Mouse (Mus musculus): ENCODE results near the gene Rgl3. TPM values are rescaled to one million over a fixed set of nuclear protein-coding genes. Genes with fewer than 3 reads are reported as not detected.

The Rgl3 gene
- polyA plus RNA-seq, 1 experiment = 1.2 TPM

DNA sequence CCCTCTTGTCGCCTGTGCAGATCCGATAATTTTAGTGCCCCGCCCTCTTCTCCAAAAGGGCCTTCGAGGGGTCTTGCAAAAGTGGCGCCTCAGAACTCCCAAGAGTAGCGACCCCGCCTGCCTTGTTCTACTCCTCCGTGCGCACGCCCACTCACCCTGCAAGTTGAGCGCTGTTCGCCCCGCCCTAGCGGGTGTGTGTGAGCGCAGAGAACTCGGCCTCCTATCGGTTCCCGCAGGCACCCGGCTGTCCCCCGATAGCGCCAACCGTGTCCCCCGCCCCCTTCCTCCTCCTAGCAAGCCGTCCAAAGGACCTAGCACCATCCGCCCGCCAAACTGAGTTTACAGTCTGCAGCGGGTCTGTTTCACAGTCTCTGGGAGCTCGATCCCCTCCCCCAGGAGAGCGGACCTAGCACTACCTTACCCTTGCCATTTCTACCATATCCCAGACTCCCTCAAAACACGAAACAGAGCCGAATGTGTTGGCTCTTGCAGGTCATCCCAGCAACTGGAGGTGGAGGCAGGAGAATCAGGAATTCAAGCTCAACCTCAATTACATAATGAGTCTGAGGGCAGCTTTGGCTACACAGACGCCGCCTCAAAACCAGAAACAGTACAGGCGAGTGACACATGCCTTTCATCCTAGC lies 26.7 kb downstream of the Rgl3 start:
- Histone ChIP-seq H3K27ac (ENCODE audit: insufficient read depth, low read length) (no peak overlapping the region), H3K4me3 (ENCODE audit: insufficient read depth, low read length) (peak overlapping the region; percentile 17; the same call in 1 of the 2 replicates), H3K4me1 (ENCODE audit: control insufficient read depth, insufficient read depth, low read length) (no peaks in the 10 kb centered on the region)
- TF ChIP-seq POLR2A (IDR thresholded peaks at IDR 0.05; ENCODE audit: low read depth, low read length) (no peak), CTCF (IDR thresholded peaks at IDR 0.05; ENCODE audit: borderline replicate concordance, insufficient read depth, low read length) (no peak)

DNA sequence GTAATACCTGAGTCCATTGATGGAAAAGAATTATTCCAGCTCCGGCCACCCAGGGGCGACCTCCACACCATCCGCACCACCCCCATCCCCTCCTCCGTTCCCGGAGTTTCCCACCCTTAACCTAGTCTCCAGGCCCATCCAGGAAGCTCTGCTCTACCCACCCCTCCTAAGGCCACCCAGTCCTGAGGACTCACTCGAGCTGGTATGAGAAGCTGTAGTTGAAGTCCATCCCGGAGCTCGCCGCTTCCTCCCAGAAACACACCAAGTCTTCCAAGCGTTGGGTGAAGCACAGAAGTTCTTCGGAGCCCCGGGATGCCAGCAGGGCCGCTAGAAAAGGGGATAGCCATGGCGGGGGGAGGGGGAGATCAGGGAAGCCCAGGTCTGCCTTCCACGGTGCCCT lies 27.2 kb downstream of the Rgl3 start:
- no peak for TF ChIP-seq POLR2A (IDR thresholded peaks at IDR 0.05; ENCODE audit: low read depth, low read length)
- no peak for TF ChIP-seq CTCF (IDR thresholded peaks at IDR 0.05; ENCODE audit: borderline replicate concordance, insufficient read depth, low read length)
- H3K4me3 ChIP-seq (ENCODE audit: insufficient read depth, low read length) = peak overlapping the region; percentile 17; the same call in 1 of the 2 replicates
- no peaks in the 10 kb centered on the region for H3K4me1 ChIP-seq (ENCODE audit: control insufficient read depth, insufficient read depth, low read length)
- no peak overlapping the region for H3K27ac ChIP-seq (ENCODE audit: insufficient read depth, low read length)

DNA sequence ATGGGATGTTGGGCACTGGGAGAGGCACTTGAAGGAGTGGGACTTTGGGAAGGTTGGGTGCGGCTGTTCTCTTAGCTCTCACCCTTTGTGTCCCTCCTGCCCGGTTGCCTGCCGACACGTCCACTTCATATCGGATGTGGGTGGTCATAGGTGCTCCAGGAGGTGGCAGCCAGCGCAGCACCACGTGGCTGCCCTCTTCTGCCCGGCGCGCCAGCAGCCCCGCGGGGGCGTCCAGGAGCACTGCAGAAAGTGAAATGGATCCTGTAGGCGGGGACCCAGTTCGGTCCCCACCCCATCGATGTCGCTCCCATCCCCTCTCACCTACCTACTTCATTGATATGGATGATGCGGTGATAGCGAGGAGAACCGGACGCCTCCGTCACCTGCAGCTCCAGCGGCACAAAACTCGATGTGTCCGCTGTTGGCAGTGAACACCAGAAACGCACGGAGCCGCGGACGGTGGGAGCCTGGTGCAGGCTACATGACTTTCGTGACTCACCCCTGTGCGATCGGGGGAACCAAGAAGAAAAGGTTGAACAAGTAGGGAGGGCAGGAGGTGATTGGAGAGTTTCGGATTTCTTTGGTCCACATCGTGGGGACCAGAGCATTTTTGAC lies 27.8 kb downstream of the Rgl3 start:
- H3K4me3 ChIP-seq (ENCODE audit: insufficient read depth, low read length) = peak overlapping the region; percentile 17; the same call in 1 of the 2 replicates

DNA sequence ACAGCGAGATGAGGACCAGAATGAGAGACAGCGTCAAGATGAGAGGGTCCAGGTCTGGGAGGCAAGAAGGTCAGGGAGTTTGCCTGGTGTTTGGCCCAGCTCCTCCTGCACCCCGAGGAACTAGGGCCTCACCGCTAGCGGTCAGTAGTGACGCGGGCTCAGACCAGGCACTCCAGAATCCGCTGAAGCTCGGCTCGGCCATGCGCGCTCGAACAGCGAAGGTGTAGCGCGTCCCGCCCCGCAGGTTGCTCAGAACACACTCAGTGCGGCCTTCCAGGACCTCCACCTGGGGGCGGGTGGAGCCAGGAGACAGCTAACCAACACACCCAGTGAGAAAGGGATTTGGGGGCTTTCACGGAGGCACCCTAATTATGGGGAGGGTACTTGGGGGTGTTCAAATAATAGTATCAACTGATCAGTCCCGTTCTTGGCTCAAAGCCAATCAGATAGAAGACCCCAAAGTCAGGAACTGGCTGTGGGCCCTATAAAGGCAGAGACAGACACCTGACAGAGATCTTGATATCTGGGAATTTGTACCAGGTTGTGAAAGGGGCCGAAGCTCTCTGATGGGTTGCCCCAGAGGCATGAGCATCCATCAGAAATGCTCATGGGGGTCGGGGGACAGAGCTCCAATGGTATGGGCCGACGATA lies 28.6 kb downstream of the Rgl3 start:
- no peaks in the 10 kb centered on the region for H3K4me1 ChIP-seq (ENCODE audit: control insufficient read depth, insufficient read depth, low read length)
- no peak overlapping the region for H3K27ac ChIP-seq (ENCODE audit: insufficient read depth, low read length)
- no peak overlapping the region for H3K4me3 ChIP-seq (ENCODE audit: insufficient read depth, low read length)
- TF ChIP-seq POLR2A (IDR thresholded peaks at IDR 0.05; ENCODE audit: low read depth, low read length) = no peak
- peak; percentile 28; the same call in 1 of the 2 replicates for TF ChIP-seq CTCF (IDR thresholded peaks at IDR 0.05; ENCODE audit: borderline replicate concordance, insufficient read depth, low read length)

More for the DNA sequence above, 27.8 kb downstream of the Rgl3 start:
- no peaks in the 10 kb centered on the region for H3K4me1 ChIP-seq (ENCODE audit: control insufficient read depth, insufficient read depth, low read length)
- no peak overlapping the region for H3K27ac ChIP-seq (ENCODE audit: insufficient read depth, low read length)
- TF ChIP-seq CTCF (IDR thresholded peaks at IDR 0.05; ENCODE audit: borderline replicate concordance, insufficient read depth, low read length) (no peak), POLR2A (IDR thresholded peaks at IDR 0.05; ENCODE audit: low read depth, low read length) (no peak)

DNA sequence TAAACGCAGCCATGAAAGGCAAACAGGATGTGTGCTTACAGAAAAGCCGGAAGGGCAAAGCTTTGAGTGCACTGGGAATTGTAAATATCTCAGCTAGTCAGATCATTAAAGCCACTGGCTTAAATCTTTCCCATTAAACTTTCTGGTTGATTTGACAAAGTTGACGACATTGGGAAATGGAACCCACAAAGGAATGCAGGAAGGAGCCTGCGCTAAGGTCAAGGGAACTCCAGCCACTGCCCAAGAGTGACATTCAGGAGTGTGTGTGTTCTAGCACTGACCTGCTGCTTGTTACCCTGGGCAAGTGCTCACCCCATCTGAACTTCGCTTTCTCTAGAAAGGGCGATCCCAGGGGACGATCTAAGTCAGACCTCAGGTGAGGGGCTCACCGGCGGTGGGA lies 29.1 kb downstream of the Rgl3 start:
- H3K4me3 ChIP-seq (ENCODE audit: insufficient read depth, low read length) = no peak overlapping the region
- H3K4me1 ChIP-seq (ENCODE audit: control insufficient read depth, insufficient read depth, low read length) = no peaks in the 10 kb centered on the region
- TF ChIP-seq POLR2A (IDR thresholded peaks at IDR 0.05; ENCODE audit: low read depth, low read length) (no peak), CTCF (IDR thresholded peaks at IDR 0.05; ENCODE audit: borderline replicate concordance, insufficient read depth, low read length) (no peak)
- no peak overlapping the region for H3K27ac ChIP-seq (ENCODE audit: insufficient read depth, low read length)

DNA sequence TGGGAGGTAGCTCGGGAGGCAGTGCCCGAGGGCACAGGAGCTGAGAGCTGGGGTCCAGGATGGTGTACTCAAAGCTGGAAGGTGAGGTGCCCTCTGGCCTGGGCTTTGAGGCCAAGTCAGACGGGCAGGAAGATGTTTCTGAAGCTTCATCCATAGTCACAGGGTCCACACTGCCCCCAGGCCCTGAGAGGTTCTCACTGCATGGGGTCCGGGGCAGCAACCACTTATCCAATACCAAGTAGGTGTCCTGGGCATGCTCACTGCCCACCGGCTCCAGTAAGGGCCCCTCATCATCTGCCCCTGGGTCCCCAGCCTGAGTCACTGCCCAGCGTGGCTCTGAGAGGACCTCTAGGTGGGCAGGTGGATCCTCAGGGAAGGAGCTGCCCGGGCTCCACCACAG lies 30.0 kb downstream of the Rgl3 start:
- no peak overlapping the region for H3K4me3 ChIP-seq (ENCODE audit: insufficient read depth, low read length)
- TF ChIP-seq CTCF (IDR thresholded peaks at IDR 0.05; ENCODE audit: borderline replicate concordance, insufficient read depth, low read length) = no peak
- TF ChIP-seq POLR2A (IDR thresholded peaks at IDR 0.05; ENCODE audit: low read depth, low read length) = no peak
- no peaks in the 10 kb centered on the region for H3K4me1 ChIP-seq (ENCODE audit: control insufficient read depth, insufficient read depth, low read length)
- H3K27ac ChIP-seq (ENCODE audit: insufficient read depth, low read length) = no peak overlapping the region

DNA sequence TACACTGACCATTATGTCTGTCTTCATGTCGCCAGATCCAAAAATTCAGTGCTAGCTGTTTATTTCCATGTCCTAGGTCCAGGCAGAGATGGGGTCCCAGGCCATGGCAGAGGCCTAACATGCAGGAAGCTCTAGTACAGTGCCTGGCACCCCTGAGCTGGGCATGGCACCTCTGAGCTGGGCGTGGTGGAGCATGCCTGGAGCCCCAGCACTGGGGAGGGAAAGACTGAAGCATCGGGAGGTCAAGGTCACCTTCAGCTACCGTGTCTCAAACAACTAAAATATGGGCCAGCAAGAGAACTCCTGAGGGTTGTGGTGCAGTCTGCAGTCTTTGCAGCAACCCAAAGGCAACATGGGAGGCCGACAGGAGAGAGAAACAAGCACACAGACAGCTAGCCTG lies 30.9 kb downstream of the Rgl3 start:
- no peaks in the 10 kb centered on the region for H3K4me1 ChIP-seq (ENCODE audit: control insufficient read depth, insufficient read depth, low read length)
- TF ChIP-seq POLR2A (IDR thresholded peaks at IDR 0.05; ENCODE audit: low read depth, low read length) = no peak
- no peak for TF ChIP-seq CTCF (IDR thresholded peaks at IDR 0.05; ENCODE audit: borderline replicate concordance, insufficient read depth, low read length)
- no peak overlapping the region for H3K4me3 ChIP-seq (ENCODE audit: insufficient read depth, low read length)
- H3K27ac ChIP-seq (ENCODE audit: insufficient read depth, low read length) = no peak overlapping the region

DNA sequence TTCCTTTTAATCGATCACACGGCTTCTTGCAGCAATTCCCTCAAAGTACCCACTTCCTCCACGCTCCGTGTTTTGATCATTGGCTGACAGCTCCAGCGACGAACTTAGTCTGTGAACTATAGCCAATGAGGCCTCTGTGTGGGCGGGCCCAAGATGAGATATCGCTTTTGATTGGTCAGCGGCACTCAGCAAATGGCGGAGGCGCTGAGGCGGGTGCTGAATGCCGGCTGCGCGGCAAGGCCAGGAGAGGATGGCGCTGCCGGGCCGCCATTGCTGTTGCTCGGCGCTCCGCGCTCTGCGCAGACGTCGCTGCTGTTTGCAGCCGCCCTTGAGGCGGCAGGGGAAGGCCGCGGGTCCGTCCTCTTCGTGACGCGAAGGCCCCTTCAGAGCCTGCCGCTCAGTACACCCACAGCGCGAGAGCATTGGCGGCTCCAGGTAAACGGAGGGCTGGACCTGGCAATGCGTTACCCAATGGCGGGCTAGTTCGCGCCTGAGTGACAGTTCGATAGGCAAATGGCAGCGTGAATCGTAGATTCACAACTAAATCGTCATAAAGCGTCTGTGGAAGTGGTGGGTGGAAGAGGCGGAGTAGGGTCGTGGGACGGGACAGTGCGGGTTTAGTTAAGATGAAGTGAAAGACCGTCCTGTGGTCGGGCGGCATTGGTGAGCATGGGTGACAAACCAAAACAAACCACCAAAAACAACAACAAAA lies 33.5 kb downstream of the Rgl3 start, which contains the start of gene Swsap1:
Swsap1 (plus strand) TSS at position 186 of the 712 bp plus-strand sequence.
- Histone ChIP-seq H3K4me3 (ENCODE audit: insufficient read depth, low read length) (peak within 1 kb of the TSS; percentile 67), H3K27ac (ENCODE audit: insufficient read depth, low read length) (peak within 1 kb of the TSS; percentile 35), H3K4me1 (ENCODE audit: control insufficient read depth, insufficient read depth, low read length) (no peaks in the 10 kb centered on the region)
- TF ChIP-seq CTCF (IDR thresholded peaks at IDR 0.05; ENCODE audit: borderline replicate concordance, insufficient read depth, low read length) (no peak), POLR2A (IDR thresholded peaks at IDR 0.05; ENCODE audit: low read depth, low read length) (peak; percentile 84)

DNA sequence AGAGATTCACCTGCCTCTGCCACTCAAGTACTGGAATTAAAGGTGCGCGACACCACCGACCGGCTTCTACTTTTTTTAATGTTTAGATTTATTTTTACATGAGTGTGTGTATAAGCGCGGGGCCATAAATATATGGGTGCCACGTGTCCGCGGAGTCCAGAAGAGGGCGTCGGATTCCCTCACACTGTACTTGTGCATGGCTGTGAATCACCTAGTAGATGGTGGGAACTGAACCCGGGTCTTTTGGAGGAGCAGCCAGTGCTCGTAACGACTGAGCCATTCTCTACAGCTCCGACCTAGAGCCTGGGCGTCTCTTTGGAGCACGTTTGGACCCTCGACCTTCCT lies 34.0 kb downstream of the Rgl3 start:
- Histone ChIP-seq H3K27ac (ENCODE audit: insufficient read depth, low read length) (peak overlapping the region; percentile 35; the same call in 1 of the 2 replicates), H3K4me3 (ENCODE audit: insufficient read depth, low read length) (peak overlapping the region; percentile 67), H3K4me1 (ENCODE audit: control insufficient read depth, insufficient read depth, low read length) (no peaks in the 10 kb centered on the region)
- peak; percentile 58; the same call in 1 of the 2 replicates for TF ChIP-seq POLR2A (IDR thresholded peaks at IDR 0.05; ENCODE audit: low read depth, low read length)
- TF ChIP-seq CTCF (IDR thresholded peaks at IDR 0.05; ENCODE audit: borderline replicate concordance, insufficient read depth, low read length) = peak; percentile 54; the same call in 1 of the 2 replicates
